Mouse (Mus musculus): ENCODE results near the gene Tesk1. TPM values are rescaled to one million over a fixed set of nuclear protein-coding genes. Genes with fewer than 3 reads are reported as not detected.

The Tesk1 gene
- polyA plus RNA-seq, 2 experiments from 2014 or later, result 0.48 to 1.1 TPM

- peak; percentile 40 for ATAC-seq
Measured at GRCm38 (mm10) chr4:43493186-43493845, 51.6 kb downstream of the Tesk1 start.

- no peak for ATAC-seq
Measured at GRCm38 (mm10) chr4:43493846-43494240, 52.1 kb downstream of the Tesk1 start.

- ATAC-seq, result no peak
Measured at GRCm38 (mm10) chr4:43496587-43496986, 54.8 kb downstream of the Tesk1 start.

GRCm38 (mm10) chr4:43497405-43497804, 55.7 kb downstream of the Tesk1 start:
- ATAC-seq, result no peak

Other genes starting within 250 kb of the Tesk1 start
- gene Atp8b5, start 174.8 kb upstream of the Tesk1 start, polyA plus RNA-seq (2017; shearing (Covaris generic)), result under 1 TPM in 1 of 2 experiments, not detected in 1; 0.29 TPM
- not detected for gene Rusc2, start 60.0 kb upstream of the Tesk1 start, polyA plus RNA-seq (2017; shearing (Covaris generic))
- not detected for gene Fam166b, start 12.8 kb upstream of the Tesk1 start, polyA plus RNA-seq (2017; shearing (Covaris generic))
- gene Cd72, start 12.7 kb downstream of the Tesk1 start, polyA plus RNA-seq (2017; shearing (Covaris generic)), result 10 to 100 TPM; 63.4 to 67.4 TPM
- 100 to 1,000 TPM; 145 to 163 TPM for gene Sit1, start 41.8 kb downstream of the Tesk1 start, polyA plus RNA-seq (2017; shearing (Covaris generic))
- 10 to 100 TPM; 71.7 to 78.1 TPM for gene Ccdc107, start 51.0 kb downstream of the Tesk1 start, polyA plus RNA-seq (2017; shearing (Covaris generic))
- 1 to 10 TPM; 5.3 to 7.4 TPM for gene Arhgef39, start 57.8 kb downstream of the Tesk1 start, polyA plus RNA-seq (2017; shearing (Covaris generic))
- gene Car9, start 65.0 kb downstream of the Tesk1 start, polyA plus RNA-seq (2017; shearing (Covaris generic)), result under 1 TPM in 1 of 2 experiments, not detected in 1; 0.73 TPM
- not detected for gene Tpm2, start 81.8 kb downstream of the Tesk1 start, polyA plus RNA-seq (2017; shearing (Covaris generic))
- gene Creb3, start 120.4 kb downstream of the Tesk1 start, polyA plus RNA-seq (2017; shearing (Covaris generic)), result 100 to 1,000 TPM; 101 to 104 TPM
- 100 to 1,000 TPM in 1 of 2 experiments, 10 to 100 TPM in 1; 86.9 to 116 TPM for gene Tln1, start 120.8 kb downstream of the Tesk1 start, polyA plus RNA-seq (2017; shearing (Covaris generic))
- gene Rgp1, start 136.8 kb downstream of the Tesk1 start, polyA plus RNA-seq (2017; shearing (Covaris generic)), result 10 to 100 TPM; 10.8 to 12.4 TPM
- 10 to 100 TPM; 12.7 to 14.4 TPM for gene Gba2, start 136.9 kb downstream of the Tesk1 start, polyA plus RNA-seq (2017; shearing (Covaris generic))
- gene Msmp, start 142.6 kb downstream of the Tesk1 start, polyA plus RNA-seq (2017; shearing (Covaris generic)), result not detected
- not detected for gene Npr2, start 190.0 kb downstream of the Tesk1 start, polyA plus RNA-seq (2017; shearing (Covaris generic))
- not detected for gene Spag8, start 211.7 kb downstream of the Tesk1 start, polyA plus RNA-seq (2017; shearing (Covaris generic))
- gene Hint2, start 214.5 kb downstream of the Tesk1 start, polyA plus RNA-seq (2017; shearing (Covaris generic)), result 10 to 100 TPM; 41.0 to 42.7 TPM
- gene Tmem8b, start 227.0 kb downstream of the Tesk1 start, polyA plus RNA-seq (2017; shearing (Covaris generic)), result under 1 TPM; 0.38 to 0.90 TPM
- 1 to 10 TPM; 3.2 to 4.4 TPM for gene Fam221b, start 227.2 kb downstream of the Tesk1 start, polyA plus RNA-seq (2017; shearing (Covaris generic))